Mouse (Mus musculus): ENCODE measurements around the gene Ctsll3.

DNA sequence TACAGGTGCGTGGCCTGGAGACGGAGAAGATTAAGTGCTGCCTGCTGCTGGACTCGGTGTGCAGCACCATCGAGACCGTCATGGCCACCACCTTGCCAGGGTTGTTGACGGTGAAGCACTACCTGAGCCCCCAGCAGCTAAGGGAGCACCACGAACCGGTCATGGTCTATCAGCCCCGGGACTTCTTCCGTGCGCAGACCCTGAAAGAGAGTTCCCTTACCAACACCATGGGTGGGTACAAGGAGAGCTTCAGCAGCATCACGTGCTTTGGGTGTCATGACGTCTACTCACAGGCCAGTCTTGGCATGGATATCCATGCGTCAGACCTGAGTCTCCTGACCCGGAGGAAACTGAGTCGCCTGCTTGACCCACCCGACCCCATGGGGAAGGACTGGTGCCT lies 41.5 kb downstream of the Ctsll3 start:
- TF ChIP-seq MEF2A (IDR thresholded peaks at IDR 0.05; ENCODE audit: extremely low read depth, insufficient replicate concordance, low read depth, low read length, poor library complexity, severe bottlenecking) (no peak), EP300 (IDR thresholded peaks at IDR 0.05; ENCODE audit: low read depth in 1 of 2, low read length in 2 of 2) (no peak), RCOR1 (IDR thresholded peaks at IDR 0.05; ENCODE audit: low read depth, low read length) (no peak), TBP (IDR thresholded peaks at IDR 0.05; ENCODE audit: low read depth, low read length) (no peak), CTCF (IDR thresholded peaks at IDR 0.05 in 2 of 3, conservative IDR thresholded peaks at IDR 0.05 in 1 of 3; ENCODE audit: control insufficient read depth in 1 of 3, insufficient read depth in 1 of 3, low read depth in 2 of 3, low read length in 3 of 3, poor library complexity in 1 of 3, severe bottlenecking in 1 of 3) (no peak), MAFK (IDR thresholded peaks at IDR 0.05; ENCODE audit: borderline replicate concordance, low read depth, low read length) (no peak), KAT2A (conservative IDR thresholded peaks at IDR 0.05; ENCODE audit: low read depth, low read length) (no peak), CHD1 (IDR thresholded peaks at IDR 0.05; ENCODE audit: low read depth, low read length) (no peak), RAD21 (IDR thresholded peaks at IDR 0.05; ENCODE audit: low read depth, low read length) (no peak), NRF1 (IDR thresholded peaks at IDR 0.05; ENCODE audit: insufficient read depth, low read depth, low read length, poor library complexity, severe bottlenecking) (no peak), ELF1 (IDR thresholded peaks at IDR 0.05; ENCODE audit: low read depth, low read length) (no peak), USF1 (IDR thresholded peaks at IDR 0.05; ENCODE audit: low read depth, low read length) (no peak), MXI1 (IDR thresholded peaks at IDR 0.05; ENCODE audit: low read depth, low read length) (no peak), POLR2A (IDR thresholded peaks at IDR 0.05; ENCODE audit: control insufficient read depth in 1 of 2, insufficient read depth in 1 of 2, low read depth in 1 of 2, low read length in 2 of 2, poor library complexity in 1 of 2) (no peak)

All from MEL (cell line).